Mouse (Mus musculus): ENCODE data around the gene Ntn1.

- TF ChIP-seq TAL1 (IDR thresholded peaks at IDR 0.05; ENCODE audit: low read length) (no peak), GATA1 (IDR thresholded peaks at IDR 0.05; ENCODE audit: low read length) (no peak)
These were observed 17.1 kb downstream of the Ntn1 start for GRCm38 (mm10) chr11:68383519-68383918.
